Mouse (Mus musculus): ENCODE results near the gene Prkcb. TPM values are rescaled to one million over a fixed set of nuclear protein-coding genes. Genes with fewer than 3 reads are reported as not detected.

Prkcb gene
- polyA plus RNA-seq, 1 experiment from 2014 or later: 29.4 TPM

- H3K4me2 ChIP-seq (ENCODE audit: low read length): no peak overlapping the region
- 84% methylated on average over 8 of the region's 8 CpGs for WGBS
- H3K9ac ChIP-seq (ENCODE audit: low read length): no peak overlapping the region
- no peak overlapping the region for H3K4me3 ChIP-seq (ENCODE audit: low read depth, low read length)
- no peaks in the 10 kb centered on the region for H3K27me3 ChIP-seq (replicated peaks; ENCODE audit: control insufficient read depth, insufficient read depth, low read length)
- no peaks in the 10 kb centered on the region for H3K9me3 ChIP-seq (replicated peaks; ENCODE audit: control insufficient read depth, low read length)
- no peaks in the 10 kb centered on the region for H3K4me1 ChIP-seq (ENCODE audit: control insufficient read depth, insufficient read depth, low read length)
- no peak overlapping the region for H3K27ac ChIP-seq (ENCODE audit: low read depth, low read length)
- DNase-seq (ENCODE audit: low spot score) (no peak), ATAC-seq (no peak)
- H3K36me3 ChIP-seq (ENCODE audit: control insufficient read depth, insufficient read depth, low read length): no peaks in the 10 kb centered on the region
Observed at GRCm38 (mm10) chr7:122452671-122453070, 164.1 kb downstream of the Prkcb start.

GRCm38 (mm10) chr7:122459203-122459965 is 170.8 kb downstream of the Prkcb start:
- Histone ChIP-seq H3K36me3 (ENCODE audit: control insufficient read depth, insufficient read depth, low read length) (no peaks in the 10 kb centered on the region), H3K4me2 (ENCODE audit: low read length) (no peak overlapping the region), H3K27me3 (replicated peaks; ENCODE audit: control insufficient read depth, insufficient read depth, low read length) (no peaks in the 10 kb centered on the region), H3K9ac (ENCODE audit: low read length) (no peak overlapping the region), H3K4me3 (ENCODE audit: low read depth, low read length) (no peak overlapping the region), H3K4me1 (ENCODE audit: control insufficient read depth, insufficient read depth, low read length) (no peaks in the 10 kb centered on the region), H3K27ac (ENCODE audit: low read depth, low read length) (no peak overlapping the region), H3K9me3 (replicated peaks; ENCODE audit: control insufficient read depth, low read length) (no peaks in the 10 kb centered on the region)
- DNase-seq (ENCODE audit: low spot score): peak; percentile 91
- WGBS: 66% methylated on average over 9 of the region's 9 CpGs
- peak; percentile 90 for ATAC-seq

DNA sequence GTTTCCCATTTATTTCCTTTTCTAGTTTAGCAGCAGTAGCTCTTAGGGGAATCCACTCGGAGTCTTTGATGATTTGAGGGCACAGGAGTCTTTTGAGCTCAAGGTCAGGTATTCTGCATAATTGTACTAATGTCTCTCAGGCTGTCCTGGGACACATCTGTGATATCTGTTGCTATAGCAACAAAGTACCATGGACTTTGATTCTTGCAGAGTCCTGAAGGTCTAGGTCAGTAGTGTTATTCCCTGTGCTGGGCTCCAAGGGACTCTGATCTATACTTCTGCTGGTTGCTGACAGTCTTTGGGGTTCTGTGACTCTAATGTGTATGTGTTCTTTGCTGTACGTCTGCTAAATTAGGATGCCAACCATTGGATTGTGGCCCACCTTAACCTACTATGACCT is 171.5 kb downstream of the Prkcb start:
- Histone ChIP-seq H3K4me3 (ENCODE audit: low read depth, low read length) (no peak overlapping the region), H3K36me3 (ENCODE audit: control insufficient read depth, insufficient read depth, low read length) (no peaks in the 10 kb centered on the region), H3K27me3 (replicated peaks; ENCODE audit: control insufficient read depth, insufficient read depth, low read length) (no peaks in the 10 kb centered on the region), H3K9me3 (replicated peaks; ENCODE audit: control insufficient read depth, low read length) (no peaks in the 10 kb centered on the region), H3K4me2 (ENCODE audit: low read length) (no peak overlapping the region), H3K27ac (ENCODE audit: low read depth, low read length) (no peak overlapping the region), H3K4me1 (ENCODE audit: control insufficient read depth, insufficient read depth, low read length) (no peaks in the 10 kb centered on the region), H3K9ac (ENCODE audit: low read length) (no peak overlapping the region)
- DNase-seq (ENCODE audit: low spot score) (no peak), ATAC-seq (no peak)
- 52% methylated on average over 2 of the region's 2 CpGs for WGBS

- Histone ChIP-seq H3K4me2 (ENCODE audit: low read length) (no peak overlapping the region), H3K36me3 (ENCODE audit: control insufficient read depth, insufficient read depth, low read length) (no peaks in the 10 kb centered on the region), H3K9me3 (replicated peaks; ENCODE audit: control insufficient read depth, low read length) (no peaks in the 10 kb centered on the region), H3K27me3 (replicated peaks; ENCODE audit: control insufficient read depth, insufficient read depth, low read length) (no peaks in the 10 kb centered on the region), H3K9ac (ENCODE audit: low read length) (no peak overlapping the region; the same call in 1 of the 2 replicates), H3K27ac (ENCODE audit: low read depth, low read length) (no peak overlapping the region), H3K4me1 (ENCODE audit: control insufficient read depth, insufficient read depth, low read length) (no peaks in the 10 kb centered on the region), H3K4me3 (ENCODE audit: low read depth, low read length) (no peak overlapping the region)
- 0 out of 2 replicates have a peak, but pooled peaks have one; percentile 40 for ATAC-seq
- peak; percentile 67 for DNase-seq (ENCODE audit: low spot score)
- WGBS: 54% methylated on average over 8 of the region's 8 CpGs
Observed at GRCm38 (mm10) chr7:122465823-122466549, 177.4 kb downstream of the Prkcb start.

DNA sequence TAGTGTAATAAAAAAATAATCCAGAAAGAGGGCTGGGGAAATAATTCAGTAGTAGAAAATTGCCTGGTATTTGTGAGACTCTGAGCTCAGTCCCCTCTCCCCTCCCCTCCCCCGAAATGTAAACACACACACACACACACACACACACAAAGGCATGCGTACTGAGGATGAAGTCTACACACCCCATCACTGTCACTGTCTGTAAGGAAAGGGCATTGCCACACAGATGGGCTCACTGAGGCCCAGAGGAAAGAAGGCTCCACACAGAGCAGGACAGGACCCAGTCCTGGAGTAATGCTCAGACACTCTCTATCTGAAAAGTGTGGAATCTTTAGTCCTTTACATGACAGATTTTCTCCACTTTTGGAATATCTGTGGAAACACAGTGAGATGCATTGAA is 178.2 kb downstream of the Prkcb start:
- H3K27ac ChIP-seq (ENCODE audit: low read depth, low read length): no peak overlapping the region
- H3K9me3 ChIP-seq (replicated peaks; ENCODE audit: control insufficient read depth, low read length): no peaks in the 10 kb centered on the region
- H3K36me3 ChIP-seq (ENCODE audit: control insufficient read depth, insufficient read depth, low read length): no peaks in the 10 kb centered on the region
- no peaks in the 10 kb centered on the region for H3K4me1 ChIP-seq (ENCODE audit: control insufficient read depth, insufficient read depth, low read length)
- WGBS: 89% methylated on average over 2 of the region's 2 CpGs
- no peak overlapping the region for H3K9ac ChIP-seq (ENCODE audit: low read length)
- DNase-seq (ENCODE audit: low spot score): no peak
- 0 out of 2 replicates have a peak, but pooled peaks have one; percentile 15 for ATAC-seq
- H3K4me2 ChIP-seq (ENCODE audit: low read length): no peak overlapping the region
- H3K27me3 ChIP-seq (replicated peaks; ENCODE audit: control insufficient read depth, insufficient read depth, low read length): no peaks in the 10 kb centered on the region
- H3K4me3 ChIP-seq (ENCODE audit: low read depth, low read length): no peak overlapping the region

DNA sequence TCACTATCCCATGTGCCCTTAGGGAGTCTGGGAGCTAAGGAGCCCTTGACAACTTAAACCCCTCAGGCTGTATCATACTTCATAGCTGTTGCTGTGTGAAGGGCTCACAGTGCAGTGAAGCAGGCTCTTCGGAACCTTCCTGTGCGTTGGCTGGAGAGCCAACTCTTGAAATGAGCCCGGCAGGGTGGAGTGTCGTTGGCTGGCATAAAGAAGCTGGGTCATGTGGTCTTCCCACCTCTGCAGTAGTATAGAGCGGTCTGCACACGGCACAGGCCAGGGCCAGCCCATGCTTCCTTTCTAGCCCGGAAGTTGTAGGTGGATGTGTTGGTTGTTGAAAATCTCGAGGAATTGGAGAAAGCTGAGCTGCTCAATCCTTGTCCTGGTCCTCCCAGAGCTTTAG is 179.3 kb downstream of the Prkcb start:
- Histone ChIP-seq H3K4me1 (ENCODE audit: control insufficient read depth, insufficient read depth, low read length) (no peaks in the 10 kb centered on the region), H3K9me3 (replicated peaks; ENCODE audit: control insufficient read depth, low read length) (no peaks in the 10 kb centered on the region), H3K4me2 (ENCODE audit: low read length) (no peak overlapping the region), H3K27ac (ENCODE audit: low read depth, low read length) (no peak overlapping the region), H3K36me3 (ENCODE audit: control insufficient read depth, insufficient read depth, low read length) (no peaks in the 10 kb centered on the region), H3K4me3 (ENCODE audit: low read depth, low read length) (no peak overlapping the region), H3K9ac (ENCODE audit: low read length) (no peak overlapping the region), H3K27me3 (replicated peaks; ENCODE audit: control insufficient read depth, insufficient read depth, low read length) (no peaks in the 10 kb centered on the region)
- no peak for ATAC-seq
- DNase-seq (ENCODE audit: low spot score): no peak
- 74% methylated on average over 8 of the region's 8 CpGs for WGBS

DNA sequence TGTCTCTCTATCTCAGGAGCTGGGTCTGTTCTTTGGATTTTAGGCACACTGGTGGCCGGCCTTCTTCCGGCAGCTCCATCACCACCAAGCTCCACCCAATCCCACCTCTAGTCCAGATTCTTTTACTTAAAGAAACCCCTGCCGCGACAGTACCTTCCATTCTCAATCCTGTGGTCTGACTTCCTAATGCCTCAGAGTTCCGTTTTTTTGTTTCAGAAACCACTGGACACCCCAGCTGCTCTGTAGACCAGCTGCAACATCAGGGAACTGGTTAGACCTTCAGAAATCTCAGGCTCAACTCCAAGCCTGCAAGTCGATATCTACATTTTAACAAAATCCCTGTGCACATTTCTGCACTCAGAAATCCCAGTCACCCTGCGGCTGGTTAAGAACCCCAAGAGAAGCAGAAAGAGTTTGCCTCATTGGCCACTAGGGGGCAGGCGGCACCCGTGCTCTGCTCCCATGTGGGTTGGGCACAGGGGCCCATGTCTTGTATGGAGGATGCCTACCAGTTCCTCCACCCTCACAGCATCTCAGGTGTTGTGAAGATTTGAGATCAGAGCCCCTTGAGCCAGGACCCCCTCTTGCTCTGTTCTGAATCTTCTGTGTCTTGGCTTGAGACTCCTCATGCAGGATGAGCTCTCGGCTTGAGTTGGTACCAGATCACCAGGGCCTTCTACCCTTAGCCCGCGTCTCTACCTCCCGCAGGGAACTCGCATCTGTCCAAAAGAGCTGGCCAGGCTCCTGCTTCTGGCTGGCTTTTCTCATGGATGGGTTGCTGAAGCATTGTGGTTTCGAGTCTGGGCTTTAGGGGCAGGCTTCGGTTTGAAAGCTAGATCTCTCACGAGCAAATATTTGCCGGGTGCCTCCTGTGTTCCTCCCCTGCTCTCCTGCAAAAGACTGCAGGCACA is 182.1 kb downstream of the Prkcb start:
- DNase-seq (ENCODE audit: low spot score) (peak; percentile 86), ATAC-seq (peak; percentile 69)
- Histone ChIP-seq H3K4me2 (ENCODE audit: low read length) (no peak overlapping the region), H3K4me1 (ENCODE audit: control insufficient read depth, insufficient read depth, low read length) (no peaks in the 10 kb centered on the region), H3K9ac (ENCODE audit: low read length) (no peak overlapping the region), H3K36me3 (ENCODE audit: control insufficient read depth, insufficient read depth, low read length) (no peaks in the 10 kb centered on the region), H3K27ac (ENCODE audit: low read depth, low read length) (no peak overlapping the region), H3K9me3 (replicated peaks; ENCODE audit: control insufficient read depth, low read length) (0 out of 2 replicates have a peak, but pooled peaks cover 3% of the 10 kb centered on the region), H3K4me3 (ENCODE audit: low read depth, low read length) (no peak overlapping the region), H3K27me3 (replicated peaks; ENCODE audit: control insufficient read depth, insufficient read depth, low read length) (no peaks in the 10 kb centered on the region)
- 49% methylated on average over 18 of the region's 18 CpGs for WGBS

DNA sequence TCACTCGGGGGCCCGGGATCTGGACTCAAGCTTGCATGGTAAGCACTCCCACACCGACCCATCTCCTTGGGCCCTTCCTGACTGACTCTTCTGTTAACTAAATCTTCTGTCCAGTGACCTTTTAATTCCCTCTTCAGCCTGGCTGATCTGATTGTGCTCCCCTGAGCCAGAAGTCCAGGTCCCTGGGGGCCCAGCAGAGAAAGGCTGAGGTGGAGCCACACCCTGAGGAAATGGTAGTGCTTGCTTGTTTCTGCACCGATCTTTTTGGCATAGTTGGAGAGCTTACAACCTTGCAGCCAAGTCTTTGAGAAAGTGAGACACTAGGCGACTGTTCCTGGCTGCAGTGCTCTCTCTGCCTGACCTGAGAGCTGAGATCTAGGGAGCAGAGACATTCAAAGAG is 183.7 kb downstream of the Prkcb start:
- DNase-seq (ENCODE audit: low spot score) (no peak), ATAC-seq (no peak)
- H3K4me1 ChIP-seq (ENCODE audit: control insufficient read depth, insufficient read depth, low read length): no peaks in the 10 kb centered on the region
- no peaks in the 10 kb centered on the region for H3K36me3 ChIP-seq (ENCODE audit: control insufficient read depth, insufficient read depth, low read length)
- H3K9ac ChIP-seq (ENCODE audit: low read length): no peak overlapping the region
- no peaks in the 10 kb centered on the region for H3K27me3 ChIP-seq (replicated peaks; ENCODE audit: control insufficient read depth, insufficient read depth, low read length)
- H3K9me3 ChIP-seq (replicated peaks; ENCODE audit: control insufficient read depth, low read length): 0 out of 2 replicates have a peak, but pooled peaks cover 3% of the 10 kb centered on the region
- H3K4me2 ChIP-seq (ENCODE audit: low read length): no peak overlapping the region
- no peak overlapping the region for H3K4me3 ChIP-seq (ENCODE audit: low read depth, low read length)
- H3K27ac ChIP-seq (ENCODE audit: low read depth, low read length): no peak overlapping the region
- WGBS: 71% methylated on average over 5 of the region's 5 CpGs

Measured in forebrain, embryonic 14.5 days (tissue).